ENCODE assay signal across 13 mouse cellular contexts in the genomic region with DNA sequence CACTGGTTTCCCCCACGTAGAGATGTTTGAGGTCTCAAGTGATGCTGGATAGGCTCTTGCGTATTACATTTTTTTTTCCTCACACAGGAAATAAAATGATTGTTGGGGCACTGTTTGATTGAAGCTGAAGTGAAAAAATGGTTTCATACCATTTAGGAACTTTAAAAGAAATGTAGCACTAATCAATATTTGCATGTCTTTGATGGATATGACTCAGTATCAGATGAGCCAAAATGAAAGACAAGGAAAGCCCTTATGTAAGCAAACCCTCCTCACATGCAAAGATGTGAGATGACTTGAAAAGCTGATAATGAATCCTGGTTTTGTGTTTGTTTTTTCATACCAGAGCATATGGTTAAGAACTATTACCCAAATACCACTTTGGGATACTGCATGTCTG.
"Had no signal": no experiment of that assay in that cellular context is flagged by ENCODE, and none has a peak within 500 bp of the region (broad histone marks: within the 10 kb centered on the region; RNA-seq: fewer than 3 reads in every experiment).

No protein-coding gene starts in this region.

- ATAC-seq: lung, postnatal 0 days; midbrain, embryonic 16.5 days had no signal

- DNase-seq: lung, adult 2 months; lung, postnatal 14 days; lung, postnatal 36 days; midbrain, embryonic 14.5 days; right cerebral cortex, adult 18-20 months; right cerebral cortex, postnatal 25 days; right cerebral cortex, postnatal 4 days; spleen, adult 18-20 months; thymus, adult 18-20 months; thymus, postnatal 14 days; thymus, postnatal 36 days had no signal
